22 mouse cellular contexts compared by ENCODE assay signal in the genomic region with DNA sequence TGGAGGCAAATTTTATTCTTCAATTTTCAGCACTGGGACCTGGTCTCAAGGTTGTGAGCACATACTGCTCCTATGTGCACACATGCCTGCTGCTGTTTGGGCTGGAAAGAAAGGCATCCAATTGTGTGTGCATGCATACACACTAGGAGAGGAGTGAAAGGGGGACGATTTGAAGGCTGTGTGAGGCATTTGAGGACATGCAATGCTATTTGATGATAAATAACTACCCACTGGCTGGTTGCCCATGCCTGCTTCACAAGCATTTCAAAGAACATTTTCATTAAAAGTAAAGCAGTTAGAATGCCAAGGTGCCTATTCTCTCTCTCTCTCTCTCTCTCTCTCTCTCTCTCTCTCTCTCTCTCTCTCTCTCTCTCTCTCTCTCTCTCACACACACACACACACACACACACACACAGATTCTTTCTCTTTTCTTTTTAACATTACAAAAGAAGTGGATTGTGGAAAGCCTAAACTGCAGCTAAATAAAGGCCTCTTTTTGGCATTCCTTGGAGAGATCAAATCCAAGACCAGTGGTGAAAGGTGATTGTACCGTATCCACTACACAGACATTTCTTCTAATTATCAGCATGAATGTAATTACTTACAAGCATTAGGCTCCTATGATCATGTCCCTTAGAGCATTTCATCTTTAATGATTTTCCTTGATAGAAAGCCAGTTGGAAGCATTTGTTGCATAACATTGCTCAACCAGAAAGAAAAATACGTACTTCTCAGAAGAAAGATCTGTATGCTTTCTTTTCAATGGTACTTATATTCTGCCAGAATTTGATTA.
A peak's percentile ranks its signal among the peaks of the same experiment; 100 is the strongest.
DNase-seq lines count a peak whose midpoint lies in the region; ATAC-seq and TF ChIP-seq lines count a peak whose summit lies in the region.
"Had no signal": no experiment of that assay in that cellular context is flagged by ENCODE, and none has a peak within 500 bp of the region (broad histone marks: within the 10 kb centered on the region; RNA-seq: fewer than 3 reads in every experiment).

No protein-coding gene starts in this region.

- no peak overlapping the region for H3K27ac ChIP-seq in forebrain, embryonic 14.5 days (ENCODE audit: low read depth, low read length)
- no peak overlapping the region for H3K27ac ChIP-seq in forebrain, embryonic 16.5 days (ENCODE audit: low read length)
- no peak overlapping the region for H3K27ac ChIP-seq in lung, embryonic 14.5 days (ENCODE audit: low read depth)
- H3K27ac ChIP-seq: intestine, embryonic 15.5 days; kidney, postnatal 0 days; limb, embryonic 12.5 days; liver, embryonic 15.5 days; lung, embryonic 15.5 days; macrophage had no signal

- peaks cover 4% of the 10 kb centered on the region; the same call in 1 of the 2 replicates for H3K4me1 ChIP-seq in forebrain, embryonic 14.5 days (ENCODE audit: control insufficient read depth, insufficient read depth, low read length)
- H3K4me1 ChIP-seq in forebrain, embryonic 16.5 days (replicated peaks; ENCODE audit: control insufficient read depth, insufficient read depth, low read length), result no peaks in the 10 kb centered on the region
- no peaks in the 10 kb centered on the region for H3K4me1 ChIP-seq in lung, embryonic 14.5 days (ENCODE audit: insufficient read depth)
- H3K4me1 ChIP-seq: intestine, embryonic 15.5 days; limb, embryonic 12.5 days; liver, embryonic 15.5 days; lung, embryonic 15.5 days had no signal

- no peak overlapping the region for H3K4me2 ChIP-seq in forebrain, embryonic 14.5 days (ENCODE audit: low read length)
- no peak overlapping the region for H3K4me2 ChIP-seq in forebrain, embryonic 16.5 days (ENCODE audit: low read length)
- no peak overlapping the region for H3K4me2 ChIP-seq in lung, embryonic 14.5 days
- H3K4me2 ChIP-seq: intestine, embryonic 15.5 days; limb, embryonic 12.5 days; liver, embryonic 15.5 days; lung, embryonic 15.5 days had no signal

- no peaks in the 10 kb centered on the region for H3K9me3 ChIP-seq in forebrain, embryonic 14.5 days (replicated peaks; ENCODE audit: control insufficient read depth, low read length)
- H3K9me3 ChIP-seq in forebrain, embryonic 16.5 days (ENCODE audit: control insufficient read depth, low read length), result no peaks in the 10 kb centered on the region
- H3K9me3 ChIP-seq in lung, embryonic 14.5 days (ENCODE audit: low read depth, low read length), result no peaks in the 10 kb centered on the region
- H3K9me3 ChIP-seq: intestine, embryonic 15.5 days; limb, embryonic 12.5 days; liver, embryonic 15.5 days; lung, embryonic 15.5 days had no signal

- TF ChIP-seq CTCF in lung, embryonic 14.5 days (IDR thresholded peaks at IDR 0.05; ENCODE audit: low read depth), result no peak

- 21% methylated on average over 3 of the region's 3 CpGs for WGBS in forebrain, embryonic 14.5 days
- WGBS in forebrain, embryonic 16.5 days, result 21% methylated on average over 3 of the region's 3 CpGs
- 60% methylated on average over 3 of the region's 3 CpGs for WGBS in lung, embryonic 14.5 days

- ATAC-seq in forebrain, embryonic 14.5 days, result peak; percentile 61; the same call in 1 of the 2 replicates
- no peak for ATAC-seq in forebrain, embryonic 16.5 days
- no peak for ATAC-seq in lung, embryonic 14.5 days (ENCODE audit: insufficient read depth)
- ATAC-seq: hindbrain, embryonic 16.5 days; intestine, embryonic 15.5 days had no signal

- H3K27me3 ChIP-seq in forebrain, embryonic 14.5 days (replicated peaks; ENCODE audit: control insufficient read depth, insufficient read depth, low read length), result peaks cover 4% of the 10 kb centered on the region; the same call in 1 of the 2 replicates
- H3K27me3 ChIP-seq in forebrain, embryonic 16.5 days (replicated peaks; ENCODE audit: control insufficient read depth, insufficient read depth, low read length), result peaks cover 6% of the 10 kb centered on the region; the same call in 1 of the 2 replicates
- H3K27me3 ChIP-seq in lung, embryonic 14.5 days (ENCODE audit: insufficient read depth, low read length), result no peaks in the 10 kb centered on the region
- H3K27me3 ChIP-seq: intestine, embryonic 15.5 days; limb, embryonic 12.5 days; liver, embryonic 15.5 days; lung, embryonic 15.5 days had no signal

- H3K36me3 ChIP-seq in forebrain, embryonic 14.5 days (ENCODE audit: control insufficient read depth, insufficient read depth, low read length), result no peaks in the 10 kb centered on the region
- H3K36me3 ChIP-seq in forebrain, embryonic 16.5 days (ENCODE audit: control insufficient read depth, insufficient read depth), result no peaks in the 10 kb centered on the region
- H3K36me3 ChIP-seq in lung, embryonic 14.5 days (ENCODE audit: insufficient read depth), result no peaks in the 10 kb centered on the region
- H3K36me3 ChIP-seq: intestine, embryonic 15.5 days; limb, embryonic 12.5 days; liver, embryonic 15.5 days; lung, embryonic 15.5 days had no signal

- H3K9ac ChIP-seq in forebrain, embryonic 14.5 days (ENCODE audit: low read length), result no peak overlapping the region
- no peak overlapping the region for H3K9ac ChIP-seq in forebrain, embryonic 16.5 days (replicated peaks; ENCODE audit: low read depth, low read length)
- H3K9ac ChIP-seq in lung, embryonic 14.5 days, result no peak overlapping the region
- H3K9ac ChIP-seq: intestine, embryonic 15.5 days; limb, embryonic 12.5 days; liver, embryonic 15.5 days; lung, embryonic 15.5 days had no signal

- peak; percentile 64 for DNase-seq in forebrain, embryonic 14.5 days (ENCODE audit: low spot score)
- DNase-seq in lung, embryonic 14.5 days, result peak; percentile 8
- DNase-seq in lung, postnatal 14 days, result no peak
- peak; percentile 63 for DNase-seq in adrenal gland, postnatal 14 days
- DNase-seq in right cerebral cortex, postnatal 36 days (ENCODE audit: low spot score in 2 of 2), result no peak
- DNase-seq in left cerebral cortex, adult 9 months (ENCODE audit: low spot score in 2 of 2), result no peak
- DNase-seq: cerebellum, adult 11-12 months; cerebellum, postnatal 14 days; gastrocnemius, postnatal 14 days; heart, postnatal 14 days; kidney, adult 2 months; layer of hippocampus, adult 9-11 months; midbrain, embryonic 14.5 days had no signal

- no peak overlapping the region for H3K4me3 ChIP-seq in forebrain, embryonic 14.5 days (ENCODE audit: low read depth, low read length)
- H3K4me3 ChIP-seq in forebrain, embryonic 16.5 days (replicated peaks; ENCODE audit: low read length), result no peak overlapping the region
- no peak overlapping the region for H3K4me3 ChIP-seq in lung, embryonic 14.5 days (ENCODE audit: low read depth, low read length)
- H3K4me3 ChIP-seq: erythroblast, embryonic 14.5 days; intestine, embryonic 15.5 days; limb, embryonic 12.5 days; liver, embryonic 15.5 days; lung, embryonic 15.5 days had no signal

Comparison
In these comparisons a context has a peak if more than half of its experiments do, and no peak if none do; other contexts are left out.
1. DNase-seq: peak in forebrain, embryonic 14.5 days (single experiment), lung, embryonic 14.5 days (single experiment) and adrenal gland, postnatal 14 days (single experiment); none in lung, postnatal 14 days (single experiment), right cerebral cortex, postnatal 36 days (0 of 2) and left cerebral cortex, adult 9 months (0 of 2).